Mouse (Mus musculus): ENCODE measurements at regions not wholly inside any gene's neighbourhood (a gene's known extent, or its start where the extent isn't known, plus 50 kb on each side); places are given as distances from the start of the nearest gene placed in this dataset.

DNA sequence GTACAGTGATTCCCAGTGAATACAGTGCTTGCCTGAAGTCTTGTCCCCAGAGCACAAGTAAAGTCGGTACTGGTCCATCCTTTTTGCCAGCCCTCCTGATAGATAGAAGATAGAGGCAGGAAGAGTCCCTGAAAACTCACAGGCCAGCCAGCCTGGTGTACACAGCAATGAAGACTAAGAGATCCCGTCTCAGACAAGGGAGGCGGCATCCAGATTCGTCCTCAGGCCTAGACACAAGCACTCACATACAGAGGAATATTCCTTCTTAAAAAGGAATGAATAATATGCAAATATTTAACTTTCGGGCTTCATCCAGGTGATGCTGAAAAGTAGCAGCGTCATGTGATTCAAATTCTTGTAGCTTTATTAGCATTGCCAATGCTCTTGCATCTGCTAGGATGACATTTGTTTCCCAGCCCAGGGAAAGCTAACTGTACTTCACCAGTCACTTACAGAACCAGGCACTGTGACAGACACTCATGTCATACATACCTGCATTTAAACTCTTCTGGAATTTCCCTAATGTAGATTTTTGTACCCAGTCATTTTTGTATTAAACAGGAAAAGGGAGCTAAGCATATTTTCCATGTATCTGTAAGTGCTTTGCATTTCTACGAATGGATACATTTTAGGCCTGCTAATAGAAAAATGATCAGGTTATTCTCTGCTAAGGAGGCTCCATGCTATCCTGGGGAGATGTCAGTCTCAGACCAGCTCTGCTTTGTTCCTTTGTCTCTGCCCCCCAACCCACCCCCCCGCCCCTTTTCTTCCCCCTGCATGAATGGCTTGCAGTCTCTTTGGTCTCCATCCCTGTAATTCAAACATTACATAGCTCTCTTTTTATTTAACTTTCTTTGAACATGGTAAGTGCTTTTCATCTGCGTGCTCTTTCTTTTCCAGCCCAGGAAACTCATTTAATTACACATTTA is 162.5 kb upstream of the Gm9747 start:
- TF ChIP-seq CTCF (IDR thresholded peaks at IDR 0.05; ENCODE audit: extremely low read depth, insufficient read depth, low read length) (no peak), POLR2A (IDR thresholded peaks at IDR 0.05; ENCODE audit: extremely low read depth, insufficient read depth, low read length) (no peak)

Measured in cortical plate, adult 2 months (tissue).